Mouse (Mus musculus): ENCODE results near the gene Ptch2. TPM values are rescaled to one million over a fixed set of nuclear protein-coding genes. Genes with fewer than 3 reads are reported as not detected.

Gene Ptch2
- polyA plus RNA-seq, 1 experiment, result 2.8 TPM

GRCm38 (mm10) chr4:117133817-117134600 lies 38.1 kb downstream of the Ptch2 start, which contains the start of gene Plk3:
Gene Plk3, minus strand, starts transcription at chr4:117133963.
- peak within 1 kb of the TSS; percentile 39 for H3K27ac ChIP-seq (ENCODE audit: control insufficient read depth, insufficient read depth, low read depth, low read length, poor library complexity)
- peaks cover 7% of the 10 kb centered on the region for H3K4me1 ChIP-seq (ENCODE audit: control insufficient read depth, insufficient read depth, low read length)
- TF ChIP-seq POLR2A (IDR thresholded peaks at IDR 0.05; ENCODE audit: borderline replicate concordance, control insufficient read depth, low read depth, low read length), result peak; percentile 59; the same call in 1 of the 2 replicates
- TF ChIP-seq CTCF (IDR thresholded peaks at IDR 0.05; ENCODE audit: control insufficient read depth, insufficient read depth, low read length), result peak; percentile 34; the same call in 1 of the 2 replicates
- peak within 1 kb of the TSS; percentile 65 for H3K4me3 ChIP-seq (replicated peaks; ENCODE audit: control insufficient read depth, low read depth, low read length)
- WGBS, result 3% methylated on average over 48 of the region's 48 CpGs

GRCm38 (mm10) chr4:117134601-117134995 lies 38.7 kb downstream of the Ptch2 start:
- no peak overlapping the region for H3K4me3 ChIP-seq (replicated peaks; ENCODE audit: control insufficient read depth, low read depth, low read length)
- H3K27ac ChIP-seq (ENCODE audit: control insufficient read depth, insufficient read depth, low read depth, low read length, poor library complexity), result 0 out of 2 replicates have a peak overlapping the region, but pooled peaks have one; percentile 22
- peaks cover 7% of the 10 kb centered on the region for H3K4me1 ChIP-seq (ENCODE audit: control insufficient read depth, insufficient read depth, low read length)
- 36% methylated on average over 2 of the region's 2 CpGs for WGBS
- no peak for TF ChIP-seq POLR2A (IDR thresholded peaks at IDR 0.05; ENCODE audit: borderline replicate concordance, control insufficient read depth, low read depth, low read length)
- no peak for TF ChIP-seq CTCF (IDR thresholded peaks at IDR 0.05; ENCODE audit: control insufficient read depth, insufficient read depth, low read length)

GRCm38 (mm10) chr4:117136034-117136433 lies 40.2 kb downstream of the Ptch2 start:
- TF ChIP-seq CTCF (IDR thresholded peaks at IDR 0.05; ENCODE audit: control insufficient read depth, insufficient read depth, low read length), result no peak
- TF ChIP-seq POLR2A (IDR thresholded peaks at IDR 0.05; ENCODE audit: borderline replicate concordance, control insufficient read depth, low read depth, low read length), result no peak
- peak overlapping the region; percentile 18; the same call in 1 of the 2 replicates for H3K27ac ChIP-seq (ENCODE audit: control insufficient read depth, insufficient read depth, low read depth, low read length, poor library complexity)
- no peak overlapping the region for H3K4me3 ChIP-seq (replicated peaks; ENCODE audit: control insufficient read depth, low read depth, low read length)
- peaks cover 7% of the 10 kb centered on the region for H3K4me1 ChIP-seq (ENCODE audit: control insufficient read depth, insufficient read depth, low read length)
- WGBS, result 35% methylated on average over 8 of the region's 8 CpGs

GRCm38 (mm10) chr4:117138295-117139216 lies 42.7 kb downstream of the Ptch2 start:
- no peak for TF ChIP-seq CTCF (IDR thresholded peaks at IDR 0.05; ENCODE audit: control insufficient read depth, insufficient read depth, low read length)
- TF ChIP-seq POLR2A (IDR thresholded peaks at IDR 0.05; ENCODE audit: borderline replicate concordance, control insufficient read depth, low read depth, low read length), result no peak
- Histone ChIP-seq H3K27ac (ENCODE audit: control insufficient read depth, insufficient read depth, low read depth, low read length, poor library complexity) (no peak overlapping the region), H3K4me1 (ENCODE audit: control insufficient read depth, insufficient read depth, low read length) (peaks cover 4% of the 10 kb centered on the region), H3K4me3 (replicated peaks; ENCODE audit: control insufficient read depth, low read depth, low read length) (no peak overlapping the region)
- 69% methylated on average over 16 of the region's 17 CpGs for WGBS

- Histone ChIP-seq H3K4me3 (replicated peaks; ENCODE audit: control insufficient read depth, low read depth, low read length) (no peak overlapping the region), H3K4me1 (ENCODE audit: control insufficient read depth, insufficient read depth, low read length) (peaks cover 4% of the 10 kb centered on the region), H3K27ac (ENCODE audit: control insufficient read depth, insufficient read depth, low read depth, low read length, poor library complexity) (no peak overlapping the region)
- WGBS, result under 1% methylated on average over 2 of the region's 2 CpGs
- TF ChIP-seq CTCF (IDR thresholded peaks at IDR 0.05; ENCODE audit: control insufficient read depth, insufficient read depth, low read length) (peak; percentile 81), POLR2A (IDR thresholded peaks at IDR 0.05; ENCODE audit: borderline replicate concordance, control insufficient read depth, low read depth, low read length) (no peak)
Measured at GRCm38 (mm10) chr4:117139217-117139612, 43.3 kb downstream of the Ptch2 start.

GRCm38 (mm10) chr4:117140613-117141012 lies 44.7 kb downstream of the Ptch2 start:
- no peak overlapping the region for H3K27ac ChIP-seq (ENCODE audit: control insufficient read depth, insufficient read depth, low read depth, low read length, poor library complexity)
- no peak overlapping the region for H3K4me3 ChIP-seq (replicated peaks; ENCODE audit: control insufficient read depth, low read depth, low read length)
- 33% methylated on average over 4 of the region's 4 CpGs for WGBS
- TF ChIP-seq CTCF (IDR thresholded peaks at IDR 0.05; ENCODE audit: control insufficient read depth, insufficient read depth, low read length) (no peak), POLR2A (IDR thresholded peaks at IDR 0.05; ENCODE audit: borderline replicate concordance, control insufficient read depth, low read depth, low read length) (no peak)
- H3K4me1 ChIP-seq (ENCODE audit: control insufficient read depth, insufficient read depth, low read length), result peaks cover 2% of the 10 kb centered on the region

- WGBS, result 80% methylated on average over 7 of the region's 7 CpGs
- Histone ChIP-seq H3K4me3 (replicated peaks; ENCODE audit: control insufficient read depth, low read depth, low read length) (no peak overlapping the region), H3K27ac (ENCODE audit: control insufficient read depth, insufficient read depth, low read depth, low read length, poor library complexity) (no peak overlapping the region), H3K4me1 (ENCODE audit: control insufficient read depth, insufficient read depth, low read length) (no peaks in the 10 kb centered on the region)
- TF ChIP-seq CTCF (IDR thresholded peaks at IDR 0.05; ENCODE audit: control insufficient read depth, insufficient read depth, low read length), result no peak
- TF ChIP-seq POLR2A (IDR thresholded peaks at IDR 0.05; ENCODE audit: borderline replicate concordance, control insufficient read depth, low read depth, low read length), result no peak
Measured at GRCm38 (mm10) chr4:117143023-117143422, 47.1 kb downstream of the Ptch2 start.

- WGBS, result 93% methylated on average over 13 of the region's 13 CpGs
- no peak overlapping the region for H3K27ac ChIP-seq (ENCODE audit: control insufficient read depth, insufficient read depth, low read depth, low read length, poor library complexity)
- H3K4me1 ChIP-seq (ENCODE audit: control insufficient read depth, insufficient read depth, low read length), result no peaks in the 10 kb centered on the region
- no peak overlapping the region for H3K4me3 ChIP-seq (replicated peaks; ENCODE audit: control insufficient read depth, low read depth, low read length)
- no peak for TF ChIP-seq POLR2A (IDR thresholded peaks at IDR 0.05; ENCODE audit: borderline replicate concordance, control insufficient read depth, low read depth, low read length)
- no peak for TF ChIP-seq CTCF (IDR thresholded peaks at IDR 0.05; ENCODE audit: control insufficient read depth, insufficient read depth, low read length)
Measured at GRCm38 (mm10) chr4:117145248-117145647, 49.4 kb downstream of the Ptch2 start.
